Mouse (Mus musculus): ENCODE measurements around the gene Cd59b.

Cd59b gene

GRCm38 (mm10) chr2:104069704-104070185 lies at the start of gene Cd59b:
TSS of gene Cd59b (plus strand) at chr2:104069849.
- 6% methylated on average over 13 of the region's 13 CpGs for WGBS

- WGBS = 91% methylated on average over 7 of the region's 7 CpGs
Observed at GRCm38 (mm10) chr2:104023096-104023495, 46.6 kb upstream of the Cd59b start.

GRCm38 (mm10) chr2:104024656-104025055 lies 45.0 kb upstream of the Cd59b start:
- WGBS = 96% methylated on average over 4 of the region's 4 CpGs

GRCm38 (mm10) chr2:104027458-104028138 lies 42.1 kb upstream of the Cd59b start, which contains the start of gene Fbxo3:
TSS of gene Fbxo3 (plus strand) at chr2:104027721.
- 1% methylated on average over 39 of the region's 44 CpGs for WGBS

GRCm38 (mm10) chr2:104028139-104028723 lies 41.4 kb upstream of the Cd59b start, which contains the start of gene 4931422A03Rik:
TSS of gene 4931422A03Rik (minus strand) at chr2:104028361.
- 1% methylated on average over 32 of the region's 32 CpGs for WGBS

GRCm38 (mm10) chr2:104029074-104029473 lies 40.6 kb upstream of the Cd59b start:
- WGBS = 42% methylated on average over 2 of the region's 2 CpGs

- 75% methylated on average over 3 of the region's 3 CpGs for WGBS
Observed at GRCm38 (mm10) chr2:104030381-104030780, 39.3 kb upstream of the Cd59b start.

- WGBS = 92% methylated on average over 3 of the region's 3 CpGs
Observed at GRCm38 (mm10) chr2:104032056-104032455, 37.6 kb upstream of the Cd59b start.

GRCm38 (mm10) chr2:104034832-104035472 lies 34.7 kb upstream of the Cd59b start:
- 32% methylated on average over 3 of the region's 3 CpGs for WGBS

GRCm38 (mm10) chr2:104035595-104035994 lies 34.1 kb upstream of the Cd59b start:
- WGBS = 70% methylated on average over 6 of the region's 6 CpGs

GRCm38 (mm10) chr2:104036316-104036715 lies 33.3 kb upstream of the Cd59b start:
- WGBS = 50% methylated on average over 3 of the region's 3 CpGs

GRCm38 (mm10) chr2:104038236-104038635 lies 31.4 kb upstream of the Cd59b start:
- WGBS = 77% methylated on average over 2 of the region's 2 CpGs

GRCm38 (mm10) chr2:104041632-104042031 lies 28.0 kb upstream of the Cd59b start:
- WGBS = 54% methylated on average over 5 of the region's 5 CpGs

- 94% methylated on average over 15 of the region's 15 CpGs for WGBS
Observed at GRCm38 (mm10) chr2:104042766-104043165, 26.9 kb upstream of the Cd59b start.

GRCm38 (mm10) chr2:104043624-104044478 lies 25.8 kb upstream of the Cd59b start:
- 53% methylated on average over 5 of the region's 5 CpGs for WGBS

- WGBS = 94% methylated on average over 1 of the region's 1 CpGs
Observed at GRCm38 (mm10) chr2:104044479-104045080, 25.1 kb upstream of the Cd59b start.

GRCm38 (mm10) chr2:104058381-104058780 lies 11.3 kb upstream of the Cd59b start:
- WGBS = 90% methylated on average over 1 of the region's 1 CpGs

GRCm38 (mm10) chr2:104058954-104059353 lies 10.7 kb upstream of the Cd59b start:
- 95% methylated on average over 4 of the region's 4 CpGs for WGBS

GRCm38 (mm10) chr2:104059786-104060185 lies 9.9 kb upstream of the Cd59b start:
- 59% methylated on average over 10 of the region's 10 CpGs for WGBS

GRCm38 (mm10) chr2:104060996-104061395 lies 8.7 kb upstream of the Cd59b start:
- 87% methylated on average over 6 of the region's 6 CpGs for WGBS

- WGBS = 80% methylated on average over 2 of the region's 2 CpGs
Observed at GRCm38 (mm10) chr2:104064152-104064551, 5.5 kb upstream of the Cd59b start.
